Mouse (Mus musculus) neural tube, embryonic 10.5 days (tissue): ENCODE measurements around the gene Ttc41.
A peak's percentile ranks its signal among the peaks of the same experiment; 100 is the strongest.

Experiments
- DNase-seq: peaks from one replicate; pipeline ENCODE4 v3.0.0-alpha.2; 2017; ENCODE audit warnings: low spot score; ENCODE audit errors: extremely low spot score

The Ttc41 gene

DNA sequence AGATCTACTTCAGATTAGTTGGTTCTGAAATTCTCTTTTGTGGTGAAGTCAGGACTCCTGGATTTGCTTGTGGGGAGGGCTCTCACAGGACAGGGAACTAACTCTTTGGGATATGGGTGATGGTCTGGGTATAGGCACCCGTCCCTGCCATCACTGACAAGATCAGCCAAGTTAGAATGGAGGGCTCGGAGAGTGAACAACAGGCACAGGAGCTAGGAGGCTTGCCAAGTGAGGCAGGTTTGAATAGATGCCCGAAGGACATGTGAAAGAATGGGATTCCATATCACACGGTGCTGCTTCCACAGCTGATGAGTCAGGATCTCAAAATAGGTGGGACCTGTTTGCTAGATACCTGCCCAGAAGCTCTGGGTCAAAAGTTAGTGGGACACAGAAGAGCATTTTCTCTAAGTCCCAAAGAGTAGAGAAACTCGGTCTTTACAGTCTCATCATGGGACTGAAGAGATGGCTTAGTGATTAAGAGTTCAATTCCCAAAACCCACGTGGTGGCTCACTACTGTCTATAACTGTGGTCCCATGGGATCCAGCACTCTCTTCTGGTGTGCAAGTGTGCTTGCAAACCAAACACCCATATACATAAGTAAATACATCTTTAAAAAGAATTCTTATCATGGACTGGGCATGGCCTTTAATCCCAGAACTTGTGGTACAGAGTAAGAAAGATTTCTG, 50.3 kb downstream of the Ttc41 start:
- DNase-seq: no peak

DNA sequence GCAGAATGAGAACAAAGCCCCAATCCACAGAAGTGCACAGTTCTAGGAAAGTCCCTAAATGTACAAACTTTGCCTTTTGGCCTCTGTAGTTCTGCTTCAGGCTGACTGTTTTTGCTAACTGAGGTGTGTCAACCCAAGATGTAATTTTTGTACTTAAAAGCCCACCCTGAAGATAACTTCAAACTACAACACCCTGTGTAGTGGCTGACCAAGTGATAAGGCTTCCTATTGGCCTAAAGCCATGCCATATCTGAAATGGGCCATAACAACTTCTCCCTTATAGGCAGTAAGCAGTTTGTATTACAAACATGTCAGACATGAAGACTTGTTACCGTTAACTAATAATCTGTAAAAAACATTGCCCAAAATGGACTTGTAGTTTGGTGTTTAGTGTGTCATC, 52.1 kb downstream of the Ttc41 start:
- DNase-seq: no peak

DNA sequence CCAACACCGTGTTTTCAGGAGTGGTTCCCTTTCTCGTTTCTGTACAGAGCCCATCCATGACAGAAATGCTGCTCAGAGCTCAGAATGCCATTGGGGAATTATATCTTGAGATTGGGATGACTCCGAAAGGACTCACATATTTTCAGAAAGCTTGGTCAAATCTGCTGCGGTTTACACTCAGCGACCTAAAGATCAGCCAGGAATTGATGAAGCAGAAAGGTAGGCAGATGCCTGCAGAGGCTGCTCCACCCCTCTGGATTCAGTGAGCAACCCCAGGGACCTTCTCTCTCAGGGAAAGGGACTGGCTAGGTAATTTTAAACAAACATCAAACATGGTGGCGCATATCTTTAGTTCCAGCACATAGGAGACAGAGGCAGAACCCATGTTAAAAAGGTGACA, 52.6 kb downstream of the Ttc41 start:
- DNase-seq: no peak

DNA sequence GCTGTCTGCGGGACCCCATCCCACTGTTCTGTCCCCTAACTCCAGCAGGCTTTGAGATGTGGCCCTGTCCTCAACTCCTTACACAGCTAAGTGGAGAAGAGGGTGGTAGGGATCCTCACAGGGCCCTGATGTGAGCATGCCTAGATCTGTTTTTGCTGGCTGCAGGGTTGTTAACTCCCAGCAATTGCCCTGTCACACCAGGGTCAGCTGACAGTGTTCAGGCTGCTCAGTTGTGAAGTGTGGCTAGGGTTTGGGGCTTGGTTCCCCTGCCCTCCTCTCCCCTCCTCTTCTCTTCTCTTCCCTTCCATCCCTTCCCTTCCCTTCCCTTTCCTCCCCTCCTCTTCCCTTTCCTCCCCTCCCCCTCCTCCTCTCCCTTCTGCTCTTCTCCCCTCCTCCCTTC, 55.6 kb downstream of the Ttc41 start:
- no peak for DNase-seq

DNA sequence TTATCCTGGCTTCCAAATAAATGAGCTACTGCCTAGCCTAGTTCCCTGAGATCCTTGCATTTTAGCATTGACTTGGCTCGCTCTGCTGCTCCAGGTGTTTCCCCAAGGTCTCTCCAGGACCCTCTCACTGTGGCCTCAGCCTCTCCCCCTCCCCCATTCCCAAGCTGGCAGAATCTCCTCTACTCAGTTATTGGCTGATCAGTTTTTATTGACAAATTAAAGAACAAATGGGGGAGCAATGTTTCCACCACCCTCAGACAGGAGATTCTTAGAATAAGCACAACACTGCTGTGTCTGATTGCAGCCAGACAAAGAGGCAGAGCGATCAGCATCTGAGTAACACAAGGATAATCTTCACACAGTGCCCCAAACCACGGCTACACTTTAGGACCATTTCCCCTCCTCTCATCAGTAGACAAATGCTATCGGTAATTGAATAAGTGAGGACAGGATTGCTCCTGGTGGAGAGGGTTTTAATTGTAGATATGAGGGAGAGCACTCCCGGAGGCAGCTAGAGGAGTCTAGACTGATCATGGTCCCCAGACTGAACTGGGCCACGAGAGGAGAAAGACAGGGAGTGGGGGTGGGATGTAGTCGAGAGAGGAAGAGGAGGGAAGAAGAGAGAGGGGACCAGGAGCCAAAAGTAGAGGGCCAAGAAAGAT, 56.2 kb downstream of the Ttc41 start:
- no peak for DNase-seq

DNA sequence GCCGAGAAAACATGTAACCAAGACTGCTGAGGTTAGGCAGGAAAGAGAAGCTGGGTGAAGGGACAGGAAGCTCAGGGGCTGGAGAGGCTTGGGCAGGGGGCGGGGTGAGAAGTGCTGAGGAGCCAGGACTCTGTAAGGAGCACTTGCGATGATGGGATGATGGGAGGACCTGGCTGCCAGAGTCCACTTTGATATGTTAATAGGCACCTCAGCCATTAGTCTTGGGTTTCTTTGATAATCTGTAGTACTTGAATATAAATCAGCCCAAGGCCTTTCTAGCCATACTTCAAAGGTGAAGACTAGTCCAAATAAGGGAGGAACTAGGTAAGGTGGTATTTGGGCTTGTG, 56.7 kb downstream of the Ttc41 start:
- DNase-seq: no peak

DNA sequence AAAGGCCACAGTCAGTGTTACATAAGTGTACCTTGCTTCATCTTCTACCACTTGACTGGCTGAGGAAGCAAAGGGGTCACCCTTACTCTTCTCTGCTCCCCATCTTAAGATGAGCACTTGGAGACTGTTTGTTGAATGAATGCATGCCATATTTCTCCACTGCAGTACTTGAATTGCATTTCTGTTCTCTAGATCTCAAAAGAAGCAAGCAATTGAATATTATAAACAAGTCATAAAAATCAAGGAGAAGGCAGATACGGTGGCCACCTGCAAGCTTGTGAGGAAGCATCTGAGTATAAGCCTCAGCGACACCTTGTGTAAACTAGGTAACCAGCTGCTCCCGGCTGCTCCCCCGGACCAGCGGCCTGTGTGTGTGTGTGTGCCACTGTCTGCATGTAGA, 58.1 kb downstream of the Ttc41 start, which contains the start of gene Gm49358:
Gm49358 (plus strand) TSS at position 301 of the 400 bp plus-strand sequence.
- DNase-seq: no peak

DNA sequence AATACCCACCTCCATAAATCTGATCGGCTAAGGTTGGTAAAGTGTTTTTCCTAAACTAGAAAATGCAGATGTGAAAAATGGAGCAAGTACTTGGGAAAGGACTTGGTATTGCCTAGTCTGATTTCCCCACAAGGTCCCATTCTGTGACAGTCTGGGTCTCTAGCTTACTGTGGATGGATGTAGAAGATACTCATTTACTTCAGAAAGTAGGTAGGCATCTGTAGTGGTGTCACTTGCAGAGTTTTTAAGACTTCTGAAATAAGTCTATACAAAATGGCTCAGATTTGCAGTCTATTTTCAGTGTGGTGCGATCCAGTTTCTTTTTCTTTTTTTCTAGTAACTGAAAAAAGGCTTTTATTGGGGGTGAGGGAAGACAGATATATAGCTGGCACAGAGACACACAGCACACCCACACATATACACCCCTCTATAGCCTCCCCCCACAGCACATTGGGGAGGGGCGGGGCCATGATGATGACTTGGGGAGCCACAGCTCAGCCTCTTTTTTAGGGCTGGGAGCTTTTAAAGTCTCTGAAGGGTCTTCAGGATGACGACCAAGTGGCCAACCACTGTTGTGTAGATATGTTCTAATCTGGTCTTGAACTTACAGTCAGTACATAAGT, 59.8 kb downstream of the Ttc41 start:
- no peak for DNase-seq

DNA sequence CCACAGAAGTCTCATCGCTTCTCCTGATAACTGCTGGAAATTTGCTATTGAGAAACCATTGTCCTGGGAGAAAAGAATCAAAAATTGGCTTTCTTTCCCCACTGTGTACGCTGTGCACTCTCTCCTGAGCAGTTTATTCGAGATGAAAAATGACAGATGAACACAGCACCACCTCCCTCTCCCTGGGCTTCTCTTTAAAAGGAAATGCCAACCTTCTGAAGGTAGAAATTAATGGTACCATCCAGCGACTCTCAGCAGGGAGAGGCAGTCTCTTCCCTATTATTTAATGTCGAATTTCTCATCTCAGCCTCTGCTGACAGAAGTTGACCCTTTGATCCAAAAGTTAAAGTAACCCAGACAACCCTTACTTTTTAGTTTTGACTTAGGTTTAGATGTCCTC, 63.6 kb downstream of the Ttc41 start:
- DNase-seq: no peak

DNA sequence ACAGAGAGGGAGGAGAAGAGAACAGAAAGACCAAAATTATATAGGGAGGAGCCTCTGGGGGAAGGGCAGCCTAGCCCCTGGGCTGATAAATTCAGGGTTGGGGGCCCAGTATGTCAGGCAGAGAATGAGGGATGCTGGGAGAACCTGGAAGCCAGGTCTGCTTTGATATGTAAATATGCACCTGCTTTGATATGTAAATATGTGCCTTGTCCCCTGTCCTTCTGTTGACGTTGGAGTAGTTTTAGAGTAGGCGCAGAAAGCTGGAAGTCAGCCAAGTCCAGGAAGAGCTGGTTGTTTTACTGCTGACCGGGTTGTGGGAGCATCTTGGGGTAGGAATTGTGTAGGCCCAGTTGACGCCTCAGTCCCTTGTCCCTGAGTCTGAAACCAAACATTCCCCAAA, 64.2 kb downstream of the Ttc41 start:
- DNase-seq: no peak

DNA sequence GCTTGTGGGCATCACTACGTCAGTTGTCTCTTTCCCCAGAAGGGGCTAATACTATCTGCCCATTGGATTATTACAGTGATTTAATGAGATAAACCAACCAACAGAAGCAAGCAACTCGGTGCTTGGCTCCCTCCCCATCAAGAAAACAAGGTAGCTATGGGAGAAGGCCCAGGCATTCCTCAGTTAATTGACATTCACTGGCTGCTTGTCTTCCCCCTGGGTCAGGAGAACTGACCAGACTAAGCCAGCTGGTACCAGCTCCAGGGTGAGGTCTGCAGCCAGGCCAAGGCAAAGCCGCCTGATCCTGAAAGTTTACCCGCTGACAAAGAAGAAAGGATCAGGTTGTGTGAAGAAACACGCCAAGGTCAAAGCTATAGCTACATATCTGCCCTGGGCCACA, 66.1 kb downstream of the Ttc41 start:
- DNase-seq: no peak

DNA sequence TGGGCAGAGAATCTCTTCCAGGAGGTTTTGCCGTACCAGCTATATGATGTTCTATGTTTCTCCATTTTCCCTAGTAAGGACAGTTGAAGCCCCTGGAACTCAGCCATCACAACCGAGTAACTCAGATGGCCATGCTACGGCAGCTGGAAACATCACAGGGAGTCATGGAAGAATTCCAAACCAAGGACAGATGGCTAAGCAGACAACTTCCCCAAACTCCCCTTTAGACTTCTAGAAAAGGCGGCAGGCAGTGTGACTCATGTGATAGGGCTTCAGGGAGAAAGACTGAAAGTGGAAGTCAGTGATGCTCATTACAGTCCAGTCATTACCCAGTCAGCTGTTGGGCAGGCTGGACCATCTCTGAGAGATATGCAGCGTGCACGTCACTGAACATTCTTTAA, 66.6 kb downstream of the Ttc41 start:
- DNase-seq: no peak

DNA sequence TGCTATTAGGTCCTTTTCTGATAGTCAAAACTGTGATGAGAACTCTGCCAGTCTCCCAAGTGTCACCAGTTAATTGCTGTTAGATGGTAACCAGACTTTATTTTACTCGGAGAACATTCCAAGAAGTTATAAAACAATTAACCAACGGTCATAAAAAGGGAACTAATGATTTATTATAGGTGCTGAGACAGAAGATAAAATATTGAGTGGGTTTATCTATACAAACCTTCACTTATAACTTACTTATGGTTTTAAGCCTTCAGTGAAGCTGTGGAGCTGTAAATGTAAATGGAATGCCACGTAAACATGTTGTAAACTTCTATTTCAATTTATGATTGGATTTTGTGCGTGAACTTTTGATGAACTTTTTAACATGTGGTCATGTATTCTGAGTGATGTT, 67.7 kb downstream of the Ttc41 start:
- no peak for DNase-seq

DNA sequence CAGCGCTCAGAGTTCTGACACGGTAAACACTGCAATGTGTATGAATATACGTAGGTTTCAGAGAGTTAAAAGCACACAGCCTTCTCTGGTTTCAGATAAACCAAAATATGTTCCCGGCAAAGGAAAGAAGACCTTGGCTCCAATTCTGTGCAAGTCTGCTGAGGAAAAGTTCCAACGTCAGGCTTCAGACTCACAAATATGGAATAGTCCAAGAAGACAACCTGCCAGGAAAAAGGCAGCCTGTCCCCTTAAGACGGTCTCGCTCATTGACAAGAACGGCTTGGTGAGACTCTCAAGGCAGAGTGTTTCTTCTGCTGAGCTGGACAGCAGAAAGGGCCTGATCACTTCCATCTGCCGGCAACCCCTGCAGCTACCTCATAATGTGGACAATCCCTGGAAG, 70.7 kb downstream of the Ttc41 start:
- DNase-seq: no peak

DNA sequence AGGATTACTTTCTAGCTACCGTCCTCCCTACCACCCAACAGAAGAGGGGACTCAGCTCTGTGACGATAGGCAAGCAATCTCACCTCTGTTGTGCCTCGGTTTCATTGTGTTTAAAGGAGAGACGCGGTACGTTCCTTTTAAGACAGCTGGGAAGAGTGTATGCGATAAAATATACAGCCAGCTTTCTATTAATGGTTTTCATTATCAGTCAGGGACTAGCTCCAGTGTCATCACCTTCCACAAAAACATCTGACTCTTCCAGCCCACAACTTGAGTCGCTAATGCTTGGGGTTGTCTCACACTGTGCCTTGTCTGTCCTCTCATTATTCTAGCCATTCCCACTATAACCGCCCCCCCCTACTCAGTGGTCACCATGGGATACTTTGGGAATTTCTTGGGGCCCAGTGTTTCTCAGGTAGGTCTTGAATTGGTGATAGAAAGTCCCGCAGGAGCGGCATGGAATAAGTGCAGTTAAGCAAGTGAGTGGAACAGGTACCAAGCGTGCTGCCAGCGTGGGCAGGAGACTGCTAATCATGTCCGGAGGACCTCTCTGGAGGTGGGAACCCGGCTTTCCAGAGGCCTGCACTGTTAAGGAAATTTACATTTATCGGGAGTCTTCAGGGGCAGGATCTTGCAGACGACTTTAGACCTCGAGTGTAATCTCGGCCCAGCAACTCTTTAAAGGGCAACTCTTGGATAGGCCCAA, 72.2 kb downstream of the Ttc41 start:
- DNase-seq: peak; percentile 27

DNA sequence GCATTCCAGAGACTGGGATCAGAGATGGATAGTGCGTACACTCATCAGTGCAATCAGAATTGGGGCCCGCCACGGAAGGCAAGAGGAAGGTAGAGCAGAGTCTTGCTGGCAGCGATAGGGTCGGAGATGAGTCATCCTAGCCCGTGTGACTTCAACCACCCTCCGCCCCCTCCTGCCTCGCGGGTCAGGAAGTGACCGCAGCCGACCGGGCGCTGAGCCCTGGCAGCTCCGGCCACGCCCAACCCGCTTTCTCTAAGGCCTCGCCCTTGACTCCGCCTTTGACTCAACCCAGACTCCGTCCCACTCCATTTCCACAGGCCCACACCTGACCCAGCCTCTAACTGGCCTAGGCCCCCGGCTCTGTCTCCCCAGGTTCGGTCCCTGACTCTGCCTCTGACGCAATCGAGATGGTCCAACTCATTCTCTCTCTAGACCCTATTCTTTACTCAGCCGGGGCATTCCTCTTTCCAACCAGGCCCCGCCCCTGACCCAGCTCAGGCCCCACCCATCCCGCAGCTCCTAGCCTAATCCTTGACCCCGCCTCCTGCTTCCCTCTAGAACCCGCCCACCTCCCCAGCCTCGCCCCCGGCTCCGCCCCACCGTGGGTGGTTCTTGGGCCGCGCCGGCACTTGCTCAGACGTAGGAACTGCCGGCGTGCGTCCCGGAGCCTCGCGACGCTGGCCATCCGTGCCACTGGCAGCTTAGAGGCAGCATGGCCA, 72.9 kb downstream of the Ttc41 start, which contains the start of gene Nt5dc3:
Nt5dc3 (plus strand) TSS at position 608 of the 719 bp plus-strand sequence.
- peak; percentile 97 for DNase-seq

DNA sequence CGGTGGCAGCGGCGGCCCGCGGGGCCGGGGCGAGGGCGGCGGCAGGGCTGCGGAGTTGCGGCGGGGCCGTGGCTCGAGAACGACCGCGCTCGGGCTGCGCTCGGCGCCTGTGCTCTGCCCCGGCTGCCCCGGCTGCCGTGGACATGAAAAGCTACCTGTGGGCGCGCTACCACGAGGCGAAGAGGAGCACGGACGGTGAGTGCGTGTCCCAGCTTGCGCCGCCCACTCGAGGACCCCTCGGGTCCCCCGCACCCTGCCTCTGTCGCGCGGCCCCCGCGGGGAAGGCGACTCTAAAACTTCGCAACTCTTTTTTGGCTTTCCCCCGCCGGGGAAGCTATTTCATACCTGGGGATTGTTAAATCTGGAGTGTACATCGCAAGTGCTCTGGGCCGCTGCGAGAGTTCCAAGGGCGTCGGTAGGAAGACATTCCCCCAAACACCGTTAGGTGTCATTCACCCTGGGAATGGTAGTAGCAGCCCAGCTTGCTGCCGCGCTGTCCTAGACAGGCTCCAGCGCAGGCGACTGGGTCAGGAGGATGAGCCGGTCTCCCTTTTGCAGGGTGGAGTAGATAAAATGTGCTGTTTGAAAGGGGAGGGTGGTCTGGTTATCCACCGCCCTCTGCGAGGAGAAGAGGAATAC, 73.6 kb downstream of the Ttc41 start:
- peak; percentile 52 for DNase-seq

DNA sequence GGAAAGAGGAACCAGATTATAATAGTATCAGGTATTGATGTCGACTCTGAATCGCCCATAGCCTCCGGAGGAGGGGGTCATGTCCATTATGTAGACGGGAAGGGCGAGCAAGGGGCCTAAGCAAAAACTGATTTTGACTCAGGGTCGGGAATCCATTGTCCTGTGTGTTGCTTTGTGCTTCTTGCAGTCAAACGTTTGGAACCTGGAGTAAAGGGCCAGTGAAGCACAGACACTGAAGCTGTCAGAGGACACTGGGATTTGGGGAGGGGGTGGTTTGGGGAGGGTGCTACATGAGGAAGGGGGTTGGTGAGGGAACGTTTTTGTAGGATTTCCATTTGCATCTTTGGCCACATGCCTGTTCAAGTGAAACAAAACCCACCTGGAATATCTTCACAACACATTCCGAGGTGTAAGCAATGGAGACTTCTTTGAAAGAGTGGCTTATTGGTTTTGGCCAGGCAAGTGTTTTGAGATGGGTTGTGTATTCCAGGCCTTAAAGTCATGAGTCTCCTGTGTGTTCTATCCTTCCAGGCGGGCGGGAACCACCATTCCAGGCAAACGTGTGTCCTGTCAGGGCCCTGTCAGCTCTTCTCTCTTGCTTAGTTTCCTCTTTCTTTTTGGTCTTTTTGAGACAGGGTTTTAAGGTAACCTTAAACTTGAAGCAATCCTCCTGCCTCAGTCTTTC, 74.3 kb downstream of the Ttc41 start:
- DNase-seq: no peak

DNA sequence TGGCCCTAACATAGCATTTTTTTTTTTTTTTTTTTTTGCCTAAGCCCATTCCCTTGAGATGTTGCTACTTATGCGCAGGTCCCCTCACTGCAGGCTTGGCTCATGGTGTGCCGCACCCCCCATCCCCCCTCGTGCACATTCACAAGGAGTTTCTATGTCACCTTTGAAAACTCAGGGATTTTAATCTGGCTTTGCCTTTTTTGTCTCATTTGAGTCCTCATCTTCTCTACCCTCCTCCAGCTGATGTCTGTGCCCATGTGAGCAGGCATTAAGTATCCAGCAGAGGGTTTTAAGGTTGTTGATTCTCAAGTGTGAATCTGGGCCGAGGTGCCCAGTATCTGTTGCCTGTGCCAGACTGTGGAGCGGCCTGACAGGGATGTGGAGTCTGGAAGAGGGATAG, 76.0 kb downstream of the Ttc41 start:
- no peak for DNase-seq

DNA sequence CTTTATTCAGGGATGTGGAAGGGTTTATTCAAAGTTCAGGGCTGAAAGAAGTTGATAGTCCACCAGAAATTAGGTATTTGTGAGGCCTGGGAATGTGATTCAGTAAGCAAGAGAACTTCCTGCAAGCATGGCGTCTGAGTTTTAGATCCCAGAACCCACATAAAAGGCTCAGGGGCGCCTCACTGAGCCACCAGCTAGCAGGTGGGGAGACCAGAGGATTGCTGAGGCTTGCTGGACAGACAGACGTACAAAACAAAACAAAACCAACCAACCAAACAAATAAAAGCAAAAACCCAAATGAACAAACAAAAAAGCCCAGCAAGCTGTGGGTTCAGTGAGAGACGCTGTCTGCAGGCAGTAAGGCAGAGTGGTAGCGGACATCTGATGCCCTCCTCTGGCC, 77.0 kb downstream of the Ttc41 start:
- no peak for DNase-seq

DNA sequence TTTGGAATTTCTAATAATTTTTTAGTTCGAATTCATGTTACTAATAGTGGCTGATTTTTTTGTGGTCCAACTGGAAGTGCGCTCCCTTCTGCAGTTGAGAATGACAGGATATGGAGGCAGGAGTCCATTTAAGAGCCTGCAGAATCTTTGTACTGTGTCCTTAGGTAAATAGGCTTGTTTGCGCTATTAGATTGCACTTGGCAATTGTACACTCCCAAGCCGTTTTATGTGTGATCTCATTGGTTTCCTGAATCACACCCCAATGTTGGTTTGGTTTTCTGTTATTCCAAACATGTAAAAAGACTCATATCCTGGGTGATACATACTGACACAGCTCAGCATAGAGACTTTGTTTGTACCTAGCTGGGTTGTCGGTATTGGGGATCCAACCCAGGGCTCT, 78.0 kb downstream of the Ttc41 start:
- DNase-seq: no peak
